Mouse (Mus musculus): ENCODE data around the gene Chac1.

GRCm38 (mm10) chr2:119320571-119320970 lies 30.5 kb upstream of the Chac1 start:
- no peak for TF ChIP-seq GATA1 (IDR thresholded peaks at IDR 0.05; ENCODE audit: low read length)
- 0 out of 3 replicates have a peak, but pooled peaks have one; percentile 26 for TF ChIP-seq TAL1 (IDR thresholded peaks at IDR 0.05; ENCODE audit: low read length)

Measured in erythroblast, embryonic 14.5 days (primary cell).